Mouse (Mus musculus) cerebellum, adult 11 months (tissue): Measurements from ENCODE around the gene Epgn.

Experiments
- DNase-seq: peaks from one replicate; pipeline ENCODE4 v3.0.0; 2022

The Epgn gene

DNA sequence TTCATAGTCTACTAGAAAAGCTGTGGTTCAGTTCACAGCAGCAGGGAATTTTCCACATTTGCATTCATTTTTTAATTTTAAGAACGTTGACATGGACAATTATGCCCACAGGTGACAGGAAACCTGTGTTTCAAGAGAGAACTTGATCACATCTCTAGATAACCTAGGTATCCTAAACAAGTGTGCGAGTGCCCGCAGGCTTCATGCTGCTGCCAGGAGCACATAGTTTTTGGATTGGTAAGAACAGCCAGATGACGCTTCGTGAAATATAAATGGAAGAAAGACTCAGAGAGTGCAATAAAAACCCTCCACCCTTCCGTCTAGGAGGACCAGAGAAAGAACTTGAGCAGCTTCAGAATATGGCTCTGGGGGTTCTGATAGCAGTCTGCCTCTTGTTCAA lies at the start of gene Epgn:
TSS of gene Epgn (plus strand) at position 301 of the 400 bp plus-strand sequence.
- no peak for DNase-seq

DNA sequence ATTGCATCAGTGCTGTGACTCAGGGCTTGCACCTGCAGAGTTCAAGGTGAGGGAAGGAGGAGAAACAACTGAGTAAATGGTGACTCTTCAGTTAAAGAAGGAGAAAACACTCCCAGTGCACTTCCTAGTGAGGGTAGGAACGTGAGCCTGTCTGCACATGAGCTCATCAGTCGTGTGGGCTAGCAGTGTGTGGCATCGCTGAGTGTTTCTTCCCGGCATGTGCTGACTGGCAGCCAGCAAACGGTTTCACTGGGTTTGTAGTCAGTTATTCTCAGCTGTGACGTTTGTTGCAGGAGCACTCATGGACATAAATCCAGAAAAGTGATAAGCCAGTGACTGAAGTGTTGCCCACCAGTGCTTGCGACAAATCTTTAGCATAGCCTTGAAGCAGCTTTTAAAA lies 47.0 kb upstream of the Epgn start:
- no peak for DNase-seq

DNA sequence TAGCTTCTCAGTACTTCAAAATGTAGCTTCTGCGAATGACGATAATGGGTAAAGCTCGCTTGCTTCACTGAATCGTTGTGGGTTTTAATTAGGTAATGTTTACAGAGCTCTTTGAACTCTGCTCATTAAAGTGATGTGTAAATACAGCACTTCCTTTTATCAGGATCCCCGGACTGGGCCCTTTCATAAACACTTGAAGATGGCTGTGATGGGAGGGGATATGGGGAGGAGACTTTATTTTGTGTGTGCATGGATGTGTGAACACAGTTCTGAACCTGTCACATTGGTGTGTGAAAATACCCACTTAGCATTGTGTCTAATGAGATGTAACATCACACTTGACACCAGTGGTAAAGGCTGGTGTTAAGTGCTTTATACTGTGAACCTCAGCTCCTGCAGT lies 39.7 kb upstream of the Epgn start:
- no peak for DNase-seq

DNA sequence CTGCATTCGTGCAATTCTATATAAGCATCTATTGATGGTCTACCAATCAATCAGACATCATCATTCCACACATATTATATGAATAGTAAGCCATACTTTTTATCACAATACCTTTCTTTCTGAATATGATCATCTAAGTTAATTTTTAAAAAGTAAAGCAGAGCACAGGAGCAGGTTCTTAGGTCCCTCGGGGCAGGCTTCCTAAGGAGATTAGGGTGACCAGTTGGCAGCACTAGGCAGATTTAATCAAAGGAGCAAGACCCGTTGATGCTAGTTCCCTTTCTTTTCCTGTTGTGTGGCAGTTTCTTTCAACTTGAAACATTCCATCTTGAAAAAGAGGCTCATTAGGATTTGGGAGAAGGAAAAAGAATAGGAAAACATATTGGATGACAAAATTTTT lies 39.1 kb upstream of the Epgn start:
- no peak for DNase-seq

DNA sequence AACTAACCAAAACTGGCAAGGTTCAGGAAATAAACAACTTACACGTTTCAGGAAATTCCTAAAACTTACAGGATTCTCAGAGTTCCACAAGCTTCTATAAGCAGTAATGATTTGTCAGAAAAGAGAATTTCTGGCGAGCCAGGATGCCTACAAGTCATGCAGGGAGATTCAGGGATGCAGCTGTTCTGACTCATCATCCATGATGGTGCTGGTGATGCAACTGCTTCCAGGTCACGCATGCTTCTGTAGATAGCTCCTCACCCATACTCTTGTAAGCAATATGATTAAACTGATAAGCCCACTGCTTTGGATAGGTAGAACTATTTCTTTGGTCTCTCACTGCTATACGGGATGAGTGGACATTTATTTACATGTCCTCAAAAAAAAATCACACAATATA lies 38.7 kb upstream of the Epgn start:
- DNase-seq = no peak

DNA sequence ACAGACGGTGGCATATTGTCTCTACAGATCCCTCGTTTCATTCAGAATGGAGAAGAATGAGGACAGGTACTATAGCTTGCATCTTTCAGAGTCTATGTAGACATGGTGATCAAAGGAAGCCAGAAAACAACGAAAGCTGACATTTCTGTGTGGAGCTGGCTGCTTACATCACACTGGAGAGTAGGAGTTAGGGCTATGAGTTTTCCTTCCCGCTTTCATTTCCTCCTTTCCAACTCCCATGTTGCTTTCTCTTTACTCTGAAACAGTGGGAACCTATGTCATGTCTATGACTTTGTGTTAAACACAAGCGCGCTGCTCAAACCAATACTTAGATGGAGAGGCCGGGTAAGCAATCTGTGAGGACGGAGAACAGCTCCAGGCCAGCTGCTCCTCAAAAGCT lies 27.3 kb upstream of the Epgn start:
- DNase-seq = no peak

DNA sequence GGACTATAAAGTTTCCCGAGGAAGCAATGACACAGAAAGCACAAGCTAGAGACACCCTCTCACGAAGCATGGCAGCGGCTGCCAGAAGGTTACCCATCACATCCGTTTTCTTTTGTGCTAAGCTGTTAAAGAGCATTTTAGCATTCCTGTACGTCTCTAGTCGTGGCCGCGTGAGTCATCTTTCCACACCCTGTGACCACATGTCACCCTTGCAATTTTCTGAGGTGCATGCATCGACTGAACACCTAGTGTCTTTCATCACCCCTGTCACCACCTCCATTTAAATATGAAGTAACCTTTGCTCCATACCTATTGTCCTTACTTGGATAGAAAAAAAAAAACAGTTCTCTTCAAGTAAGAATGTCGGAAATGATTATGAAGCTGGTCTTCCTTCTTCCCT lies 12.0 kb upstream of the Epgn start:
- DNase-seq = no peak

DNA sequence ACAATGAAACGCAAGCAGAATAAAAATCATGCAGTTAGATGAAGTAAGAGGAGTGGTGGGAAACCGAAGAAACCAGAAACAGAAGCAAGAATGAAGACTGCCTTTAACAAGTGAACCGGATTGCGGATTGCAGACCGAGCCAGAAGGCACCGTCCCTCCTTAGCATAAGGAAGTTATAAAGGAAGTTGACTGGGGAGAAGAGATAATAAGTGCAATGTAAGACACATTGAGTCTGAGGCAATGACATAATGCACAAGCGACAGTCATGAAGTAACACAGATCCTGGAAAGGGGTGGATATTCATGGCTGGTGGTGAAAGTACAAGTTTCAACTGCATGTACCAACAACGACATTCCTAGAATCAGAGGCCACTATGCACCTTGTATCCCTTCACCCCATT lies 4.2 kb upstream of the Epgn start:
- no peak for DNase-seq

DNA sequence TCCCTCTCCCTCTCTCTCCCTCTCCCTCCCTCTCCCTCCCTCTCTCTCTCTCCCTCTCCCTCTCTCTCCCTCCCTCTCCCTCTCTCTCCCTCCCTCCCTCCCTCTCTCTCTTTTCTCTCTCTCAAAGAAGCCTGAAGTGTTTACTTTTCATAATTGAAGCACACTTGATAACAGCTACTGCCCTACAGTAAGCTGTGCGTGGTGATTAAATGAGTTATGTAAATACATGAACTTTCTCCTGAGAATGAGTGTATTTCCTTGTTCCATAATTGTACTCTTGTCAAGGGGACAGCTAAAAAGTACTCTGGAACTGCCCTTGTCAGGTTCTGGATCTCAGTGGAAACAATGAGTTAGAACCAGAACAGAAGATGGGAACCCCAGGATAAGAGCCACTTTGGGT lies 576 bp downstream of the Epgn start:
- no peak for DNase-seq

DNA sequence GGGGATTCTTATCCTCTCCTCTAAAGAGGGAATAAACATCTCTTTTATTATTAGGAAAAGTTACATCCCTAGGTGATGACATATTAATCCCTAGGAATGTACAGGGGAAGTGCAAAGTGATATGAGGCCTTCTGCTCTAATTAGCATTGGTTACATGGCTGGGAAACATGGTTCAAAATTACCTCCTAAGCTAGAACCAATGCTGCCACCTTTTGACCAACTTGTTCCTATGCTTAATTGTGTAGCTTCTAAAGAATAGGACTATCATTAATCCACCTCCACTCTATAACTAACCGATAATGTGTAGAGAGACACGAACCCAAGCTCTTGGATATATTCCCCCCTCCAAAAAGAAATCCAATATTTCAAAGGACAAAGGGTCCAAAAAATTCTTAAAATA lies 3.4 kb downstream of the Epgn start:
- DNase-seq = no peak

DNA sequence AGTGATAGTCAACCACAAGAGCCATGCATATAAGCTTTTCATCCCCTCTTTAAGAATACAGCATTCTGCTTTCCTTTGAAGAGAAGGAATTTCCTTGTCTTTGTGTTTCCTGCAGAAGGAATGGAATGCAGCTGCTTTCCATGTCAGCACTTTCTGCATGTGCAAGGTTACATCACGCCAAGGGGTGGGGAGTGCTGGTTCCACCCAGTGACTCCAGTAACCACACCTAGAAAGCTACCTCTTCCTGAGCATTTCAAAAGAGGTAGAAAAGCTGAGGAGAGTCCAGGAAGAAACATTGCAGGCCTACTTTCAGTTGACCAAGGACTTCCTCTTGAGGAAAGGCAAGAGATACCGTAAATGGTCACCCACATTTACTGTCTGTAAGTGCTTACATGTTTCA lies 8.1 kb downstream of the Epgn start:
- no peak for DNase-seq

DNA sequence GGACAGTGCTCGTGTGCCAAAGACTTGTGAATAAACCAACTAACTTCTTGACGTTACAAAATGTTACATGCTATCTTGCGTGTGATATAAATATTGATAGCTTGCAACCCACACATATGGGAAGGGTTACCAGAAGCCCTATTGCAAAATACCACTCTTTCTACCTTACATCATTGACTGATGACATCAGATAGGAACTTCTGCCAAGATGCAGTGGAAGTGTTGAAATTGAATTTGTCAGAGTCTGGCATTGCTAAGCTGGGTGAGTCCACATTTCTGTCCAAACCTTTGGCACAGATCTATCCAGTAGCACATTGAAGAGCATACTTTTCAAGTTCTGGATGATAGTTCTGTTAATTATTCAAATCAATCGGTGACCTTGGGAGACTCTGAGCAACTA lies 9.4 kb downstream of the Epgn start:
- no peak for DNase-seq

DNA sequence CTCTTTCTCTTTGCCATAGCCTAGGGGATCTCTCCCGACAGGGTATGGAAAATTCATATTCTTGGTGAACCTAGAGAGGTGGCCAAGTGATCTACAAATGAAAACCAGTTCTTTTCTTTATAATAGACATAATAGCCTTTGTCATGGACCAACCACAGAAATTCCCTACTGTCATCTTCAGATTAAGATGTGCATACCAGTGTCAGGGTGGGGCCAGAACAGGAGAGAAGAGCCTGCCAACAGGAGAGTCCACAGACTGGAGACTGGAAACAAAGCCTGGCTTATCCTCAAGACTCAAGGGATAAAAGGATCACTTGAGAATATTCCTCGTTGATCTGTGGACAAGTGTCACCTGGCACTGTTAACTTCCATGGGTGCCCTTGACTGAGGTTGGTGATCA lies 10.5 kb downstream of the Epgn start:
- no peak for DNase-seq

DNA sequence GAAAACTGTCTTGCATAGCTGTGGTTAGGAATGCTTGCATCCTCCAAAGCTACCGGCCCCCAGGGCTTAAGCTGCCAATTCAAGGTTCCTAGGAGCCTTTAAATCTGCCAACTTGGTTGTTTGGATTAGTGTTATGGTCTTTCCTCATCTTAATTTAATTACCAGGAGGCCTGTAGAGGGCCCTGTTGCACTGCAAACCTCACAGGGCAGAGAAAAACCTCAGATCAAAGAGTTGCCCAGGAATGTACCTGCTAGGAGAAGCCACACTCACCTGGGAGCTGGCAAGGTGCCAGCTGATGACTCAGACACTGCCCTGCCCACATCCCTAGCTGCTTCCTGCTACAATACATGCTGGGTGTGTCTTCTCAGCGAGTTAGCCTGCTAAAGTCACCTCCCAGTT lies 11.3 kb downstream of the Epgn start:
- DNase-seq = no peak

DNA sequence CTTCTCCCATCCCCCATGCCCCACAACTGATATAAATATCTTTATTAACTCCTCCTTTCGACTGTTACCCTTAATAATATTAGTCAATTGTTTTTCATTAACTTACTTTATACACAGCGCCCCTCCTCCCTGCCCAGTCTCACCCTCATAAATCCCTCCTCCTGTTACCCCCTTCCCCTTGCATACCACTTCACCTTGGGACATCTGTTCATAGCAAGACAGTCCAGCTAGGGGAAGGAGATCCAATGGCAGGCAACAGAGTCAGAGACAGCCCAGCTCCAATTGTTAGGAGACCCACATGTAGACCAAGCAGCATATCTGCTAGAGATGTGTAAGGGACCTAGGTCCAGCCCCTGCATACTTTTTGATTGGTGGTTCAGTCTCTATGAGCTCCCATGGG lies 11.7 kb downstream of the Epgn start:
- DNase-seq = no peak

DNA sequence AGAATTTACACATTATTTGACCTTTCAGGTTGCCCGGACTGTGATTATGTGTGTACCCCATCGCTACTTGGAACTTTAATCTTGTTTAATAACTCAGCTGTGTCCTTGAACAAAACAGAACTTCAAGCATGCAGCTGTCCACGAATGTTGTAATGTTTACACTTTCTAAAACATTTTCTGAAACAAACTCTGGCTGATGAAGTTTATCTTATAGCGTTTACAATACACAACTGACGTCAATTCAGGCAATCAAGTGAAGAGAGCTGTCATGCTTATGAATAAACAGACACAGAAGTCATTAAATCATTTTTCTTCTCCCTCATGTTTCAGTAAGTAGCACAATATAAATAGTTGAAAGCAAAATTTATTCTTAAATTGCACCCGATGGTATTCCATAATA lies 20.7 kb downstream of the Epgn start:
- DNase-seq = no peak

DNA sequence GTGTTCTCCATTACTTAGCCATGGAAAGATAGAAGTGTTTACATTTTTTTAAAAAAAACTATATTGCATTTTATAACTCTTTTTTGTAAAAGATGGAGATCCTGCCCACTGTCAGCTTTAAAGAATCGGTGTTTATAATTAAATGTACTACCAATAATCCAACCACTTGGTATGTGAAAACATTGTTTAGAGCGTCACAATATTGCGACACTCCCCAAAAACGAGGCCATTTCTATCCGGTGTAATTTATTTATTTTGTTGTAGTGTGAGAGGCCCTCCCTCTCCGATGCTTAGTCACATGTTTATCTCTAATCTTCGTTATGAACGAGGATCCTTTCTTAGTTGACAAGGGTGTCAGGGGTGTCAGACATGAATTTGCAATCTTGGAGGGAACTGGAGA lies 21.1 kb downstream of the Epgn start:
- DNase-seq = no peak

DNA sequence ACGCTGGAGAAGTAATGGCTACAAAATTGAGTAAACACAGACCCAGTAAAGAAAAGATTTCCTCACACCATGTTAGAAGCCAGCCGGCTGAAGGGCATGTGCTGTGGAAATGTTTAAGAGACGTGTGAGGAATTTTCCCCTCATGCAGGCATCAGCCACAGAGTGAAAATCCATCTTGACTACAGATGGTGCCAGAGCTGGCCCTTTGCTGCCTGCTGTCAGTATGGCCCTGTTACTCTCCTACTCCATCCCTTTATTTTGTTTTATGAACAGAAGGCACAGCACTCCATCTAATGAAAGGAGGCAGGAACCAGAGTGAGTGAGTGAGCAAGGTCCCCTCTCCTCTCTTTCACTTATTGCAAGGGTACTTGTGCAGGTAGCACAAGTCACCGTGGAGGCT lies 45.1 kb downstream of the Epgn start:
- DNase-seq = no peak

DNA sequence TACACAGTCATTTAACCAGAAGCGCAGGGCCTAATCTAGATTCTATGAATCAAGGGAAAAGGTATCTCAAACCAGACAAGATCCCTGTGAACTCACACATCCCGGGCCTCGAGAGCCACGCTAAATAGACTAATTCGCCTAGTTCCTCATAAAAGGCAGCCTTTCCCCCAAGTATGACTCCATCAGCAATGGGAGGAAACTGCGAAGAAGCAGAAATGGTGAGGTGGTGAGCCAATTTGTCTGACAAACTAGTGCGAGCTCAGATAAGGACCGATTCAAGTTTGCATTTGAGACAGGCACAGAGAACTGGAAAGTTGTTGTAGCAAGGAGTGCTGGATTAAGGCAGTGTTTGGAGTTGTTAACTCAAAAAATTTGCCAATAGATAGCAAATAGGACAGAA lies 46.4 kb downstream of the Epgn start:
- DNase-seq = no peak

DNA sequence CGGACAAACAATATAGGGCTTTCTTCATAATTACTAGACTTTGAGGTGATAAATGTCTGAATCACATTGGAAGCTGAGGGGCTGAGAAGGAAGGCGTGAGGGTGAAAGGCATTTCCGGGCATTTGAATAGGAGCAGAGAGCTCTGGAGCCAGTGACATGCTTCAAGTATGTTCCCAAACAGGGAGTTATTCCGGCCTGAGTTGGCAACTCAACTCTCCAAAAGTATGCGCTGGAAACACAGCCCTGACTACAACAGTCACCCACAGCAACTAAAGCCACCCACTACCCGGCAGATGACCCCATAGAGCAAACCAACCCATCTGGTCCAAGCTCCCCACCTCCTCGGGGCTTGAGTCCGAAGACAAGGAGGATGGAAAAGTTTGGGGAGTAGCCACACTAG lies 46.8 kb downstream of the Epgn start:
- DNase-seq = no peak

DNA sequence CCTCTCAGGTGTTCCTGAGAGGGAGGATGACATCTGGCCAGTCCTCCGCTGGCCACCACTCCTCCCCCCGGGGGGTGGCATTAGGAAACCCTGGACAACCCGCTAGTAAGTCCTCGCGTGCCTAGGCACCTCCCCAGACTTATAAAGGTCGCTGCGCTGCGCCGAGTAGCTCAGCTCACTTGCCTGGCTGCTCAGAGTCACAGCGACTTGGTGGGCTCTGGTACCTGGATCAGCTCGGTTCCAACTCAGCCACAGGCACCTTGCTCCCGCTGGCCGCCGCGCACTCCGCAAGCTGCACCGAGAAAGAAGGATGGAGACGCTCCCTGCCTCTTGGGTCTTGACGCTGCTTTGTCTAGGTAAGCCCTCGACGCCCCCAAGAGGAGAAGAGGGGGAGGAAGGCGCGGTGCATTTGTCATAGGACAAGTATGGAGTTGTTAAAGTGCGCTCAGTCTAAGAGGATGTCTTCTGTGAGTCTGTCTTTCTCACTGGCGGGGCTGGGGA lies 47.2 kb downstream of the Epgn start, which contains the start of gene Ereg:
TSS of gene Ereg (plus strand) at position 173 of the 501 bp plus-strand sequence.
- DNase-seq = no peak

DNA sequence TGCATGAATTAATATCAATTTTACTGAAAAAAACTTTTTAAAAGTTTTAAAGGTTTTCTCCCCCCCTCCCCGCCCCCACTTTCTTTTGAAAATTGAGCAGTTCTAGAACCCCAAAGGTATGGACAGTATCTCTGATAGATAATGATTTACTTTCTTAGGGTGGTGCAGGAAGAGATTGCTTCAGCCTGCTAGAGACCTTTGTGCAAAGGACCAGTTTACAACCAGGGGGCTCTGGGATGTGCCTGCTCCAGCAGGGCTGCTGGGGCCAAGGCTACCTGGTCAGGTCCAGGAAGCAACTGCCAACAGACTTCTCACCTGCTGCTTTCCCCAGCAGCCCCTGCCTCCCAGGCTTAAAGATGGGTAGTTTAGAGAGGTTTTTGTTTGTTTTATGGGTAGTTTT lies 47.8 kb downstream of the Epgn start:
- DNase-seq = no peak

DNA sequence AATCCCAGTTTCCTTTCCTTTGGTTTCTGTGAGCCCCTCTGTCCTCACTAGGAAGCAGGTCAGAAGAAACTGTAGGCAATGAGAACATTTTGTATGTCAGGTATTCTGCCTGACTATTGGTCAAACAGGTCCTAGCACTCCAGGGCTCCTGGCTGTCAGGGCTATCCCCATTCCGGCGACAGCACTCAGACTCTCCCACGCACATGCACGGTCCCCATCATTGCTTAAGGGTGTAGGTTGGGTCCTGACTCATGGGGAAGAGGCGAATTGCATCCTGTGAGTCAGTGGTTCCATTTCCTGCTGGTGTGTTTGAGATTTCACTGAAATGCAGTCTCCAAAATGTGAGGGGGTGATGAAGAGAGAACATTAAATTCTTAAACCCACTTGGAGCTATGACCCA lies 55.8 kb downstream of the Epgn start:
- no peak for DNase-seq
